Mouse (Mus musculus) embryonic facial prominence, embryonic 14.5 days (tissue): ENCODE results near the gene Cbx7. TPM values are rescaled to one million over a fixed set of nuclear protein-coding genes. Genes with fewer than 3 reads are reported as not detected.

ENCODE experiments used
- ATAC-seq: fragments of 200-750 bp; cut with Nextera tagmentation; 2 replicates; pipeline ENCODE4 v1.8.0; 2017; ENCODE audit warnings: low read depth, moderate number of reproducible peaks, moderate TSS enrichment
- DNase-seq: peaks from one replicate; pipeline ENCODE4 v3.0.0-alpha.2; 2015; ENCODE audit warnings: low spot score
- H3K27ac ChIP-seq: fragments of 300-500 bp; sonication (generic); replicated peaks from 2 replicates; pipeline ENCODE4 v1.5.1; 2014; ENCODE audit warnings: low read depth, mild to moderate bottlenecking, low read length, moderate library complexity
- H3K27me3 ChIP-seq: fragments of 300-500 bp; sonication (generic); replicated peaks from 2 replicates; pipeline ENCODE4 v1.6.1; 2014; ENCODE audit warnings: low read length; ENCODE audit not compliant: control insufficient read depth, insufficient read depth
- H3K36me3 ChIP-seq: fragments of 300-500 bp; sonication (generic); 2 replicates; pipeline ENCODE4 v1.6.1; 2014; ENCODE audit warnings: low read length, mixed read lengths; ENCODE audit not compliant: control insufficient read depth, insufficient read depth
- H3K4me1 ChIP-seq: fragments of 300-500 bp; sonication (generic); 2 replicates; pipeline ENCODE4 v1.6.1; 2014; ENCODE audit warnings: antibody characterized with exemption, low read length; ENCODE audit not compliant: control insufficient read depth, insufficient read depth
- H3K4me2 ChIP-seq: fragments of 300-500 bp; sonication (generic); 2 replicates; pipeline ENCODE4 v1.6.1; 2014; ENCODE audit warnings: low read depth, mild to moderate bottlenecking, low read length, moderate library complexity, mixed read lengths
- H3K4me3 ChIP-seq: fragments of 300-500 bp; sonication (generic); 2 replicates; pipeline ENCODE4 v1.5.1; 2014; ENCODE audit warnings: low read depth, mild to moderate bottlenecking, low read length
- H3K9ac ChIP-seq: fragments of 300-500 bp; sonication (generic); 2 replicates; pipeline ENCODE4 v1.6.1; 2014; ENCODE audit warnings: low read depth, mild to moderate bottlenecking, low read length, moderate library complexity, mixed read lengths
- H3K9me3 ChIP-seq: fragments of 300-500 bp; sonication (generic); 2 replicates; pipeline ENCODE4 v1.6.1; 2016; ENCODE audit warnings: low read length; ENCODE audit not compliant: control insufficient read depth
- WGBS: fragments of 180-500 bp; shearing (Covaris S2); extraction: QIAGEN DNeasy Blood & Tissue Kit; methylation state at CpG from one replicate; pipeline ENCODE4 v1.1.7; 2014; 5-methylcytosine and 5-hydroxymethylcytosine counted together
- polyA plus RNA-seq: library from polyadenylated mRNA; unstranded; fragments of >200 nt; fragmentation: Nextera tagmentation; extraction: Ambion mirVana; gene quantifications from 2 replicates; pipeline ENCODE4 v1.2.1, GENCODE M21; 2014

The Cbx7 gene
- polyA plus RNA-seq, 1 experiment from 2014 or later: 1.5 TPM

GRCm38 (mm10) chr15:79986182-79986581, 15.3 kb upstream of the Cbx7 start:
- Histone ChIP-seq H3K27ac (no peak overlapping the region), H3K36me3 (no peaks in the 10 kb centered on the region), H3K4me2 (no peak overlapping the region), H3K9me3 (no peaks in the 10 kb centered on the region), H3K9ac (no peak overlapping the region), H3K27me3 (no peaks in the 10 kb centered on the region), H3K4me3 (no peak overlapping the region), H3K4me1 (no peaks in the 10 kb centered on the region)
- ATAC-seq: no peak
- 54% methylated on average over 8 of the region's 8 CpGs for WGBS
- peak; percentile 14 for DNase-seq

DNA sequence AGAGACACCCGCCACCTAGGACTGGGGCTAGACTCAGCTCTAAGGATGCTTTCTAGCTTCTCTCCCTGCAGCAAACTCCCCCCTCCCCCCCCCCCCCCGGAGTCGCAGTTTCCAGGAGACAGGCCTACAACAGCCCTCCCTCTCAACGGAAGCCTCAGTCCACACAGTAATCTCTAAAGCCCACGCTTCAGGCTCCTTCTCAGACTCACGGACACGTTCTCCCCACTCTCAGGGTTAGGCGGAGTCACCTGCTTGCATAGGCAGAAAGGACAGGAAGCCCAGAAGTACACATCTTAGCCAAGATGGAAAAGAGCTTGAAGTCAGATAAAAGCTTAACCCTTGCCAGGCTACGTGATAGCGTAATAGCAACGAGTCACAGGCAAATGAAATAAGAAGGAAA, 14.6 kb upstream of the Cbx7 start:
- DNase-seq (no peak), ATAC-seq (no peak)
- H3K4me2 ChIP-seq: no peak overlapping the region
- H3K27me3 ChIP-seq: no peaks in the 10 kb centered on the region
- no peaks in the 10 kb centered on the region for H3K9me3 ChIP-seq
- H3K9ac ChIP-seq: no peak overlapping the region
- no peaks in the 10 kb centered on the region for H3K36me3 ChIP-seq
- H3K4me3 ChIP-seq: no peak overlapping the region
- no peaks in the 10 kb centered on the region; the same call in 1 of the 2 replicates for H3K4me1 ChIP-seq
- no peak overlapping the region for H3K27ac ChIP-seq
- 60% methylated on average over 10 of the region's 11 CpGs for WGBS

- 51% methylated on average over 7 of the region's 7 CpGs for WGBS
- Histone ChIP-seq H3K27ac (no peak overlapping the region), H3K4me3 (no peak overlapping the region), H3K9ac (no peak overlapping the region), H3K27me3 (no peaks in the 10 kb centered on the region), H3K4me1 (no peaks in the 10 kb centered on the region; the same call in 1 of the 2 replicates), H3K4me2 (no peak overlapping the region), H3K36me3 (no peaks in the 10 kb centered on the region), H3K9me3 (no peaks in the 10 kb centered on the region)
- ATAC-seq (peak; percentile 64; the same call in 1 of the 2 replicates), DNase-seq (peak; percentile 62)
Observed at GRCm38 (mm10) chr15:79984152-79984551, 13.2 kb upstream of the Cbx7 start.

- Histone ChIP-seq H3K27ac (no peak overlapping the region), H3K4me3 (no peak overlapping the region), H3K4me2 (no peak overlapping the region), H3K36me3 (no peaks in the 10 kb centered on the region), H3K9ac (no peak overlapping the region), H3K4me1 (no peaks in the 10 kb centered on the region; the same call in 1 of the 2 replicates), H3K9me3 (no peaks in the 10 kb centered on the region), H3K27me3 (no peaks in the 10 kb centered on the region)
- 42% methylated on average over 11 of the region's 11 CpGs for WGBS
- DNase-seq: peak; percentile 91
- ATAC-seq: peak; percentile 60
Observed at GRCm38 (mm10) chr15:79980716-79981115, 9.8 kb upstream of the Cbx7 start.

DNA sequence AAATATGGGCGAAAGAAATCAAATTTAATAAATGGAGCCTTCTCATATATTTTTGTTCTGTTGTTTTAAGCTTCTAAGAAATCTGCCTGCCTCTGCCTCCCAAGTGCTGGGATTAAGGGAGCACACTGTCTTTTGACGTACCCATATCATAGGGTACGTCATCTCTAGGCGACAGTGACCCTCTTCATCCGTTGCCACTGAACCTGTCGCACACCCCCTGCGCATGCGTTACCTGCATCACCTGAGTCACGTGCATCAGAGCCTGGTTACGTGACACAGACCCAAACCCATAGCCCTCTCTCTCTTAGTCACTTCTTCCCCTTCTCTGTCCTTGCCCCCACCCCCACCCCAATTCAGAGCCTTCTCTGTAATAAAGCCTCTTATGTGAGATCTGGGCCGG, 1.3 kb upstream of the Cbx7 start:
- DNase-seq (no peak), ATAC-seq (no peak)
- no peak overlapping the region for H3K4me2 ChIP-seq
- H3K27ac ChIP-seq: no peak overlapping the region
- WGBS: 94% methylated on average over 11 of the region's 11 CpGs
- no peak overlapping the region for H3K4me3 ChIP-seq
- no peaks in the 10 kb centered on the region for H3K9me3 ChIP-seq
- no peaks in the 10 kb centered on the region for H3K4me1 ChIP-seq
- no peak overlapping the region for H3K9ac ChIP-seq
- no peaks in the 10 kb centered on the region for H3K36me3 ChIP-seq
- H3K27me3 ChIP-seq: no peaks in the 10 kb centered on the region

GRCm38 (mm10) chr15:79970491-79970890, 428 bp downstream of the Cbx7 start:
- DNase-seq (no peak), ATAC-seq (no peak)
- no peak overlapping the region for H3K27ac ChIP-seq
- H3K4me1 ChIP-seq: no peaks in the 10 kb centered on the region
- 94% methylated on average over 18 of the region's 18 CpGs for WGBS
- H3K4me3 ChIP-seq: no peak overlapping the region
- no peaks in the 10 kb centered on the region for H3K27me3 ChIP-seq
- H3K36me3 ChIP-seq: no peaks in the 10 kb centered on the region
- no peak overlapping the region for H3K9ac ChIP-seq
- no peak overlapping the region for H3K4me2 ChIP-seq
- no peaks in the 10 kb centered on the region for H3K9me3 ChIP-seq

- Histone ChIP-seq H3K4me2 (no peak overlapping the region), H3K9ac (no peak overlapping the region), H3K4me1 (no peaks in the 10 kb centered on the region), H3K4me3 (no peak overlapping the region), H3K36me3 (no peaks in the 10 kb centered on the region), H3K9me3 (no peaks in the 10 kb centered on the region), H3K27me3 (no peaks in the 10 kb centered on the region), H3K27ac (no peak overlapping the region)
- no peak for DNase-seq
- no peak for ATAC-seq
- 83% methylated on average over 6 of the region's 6 CpGs for WGBS
Observed at GRCm38 (mm10) chr15:79967346-79967745, 3.6 kb downstream of the Cbx7 start.

DNA sequence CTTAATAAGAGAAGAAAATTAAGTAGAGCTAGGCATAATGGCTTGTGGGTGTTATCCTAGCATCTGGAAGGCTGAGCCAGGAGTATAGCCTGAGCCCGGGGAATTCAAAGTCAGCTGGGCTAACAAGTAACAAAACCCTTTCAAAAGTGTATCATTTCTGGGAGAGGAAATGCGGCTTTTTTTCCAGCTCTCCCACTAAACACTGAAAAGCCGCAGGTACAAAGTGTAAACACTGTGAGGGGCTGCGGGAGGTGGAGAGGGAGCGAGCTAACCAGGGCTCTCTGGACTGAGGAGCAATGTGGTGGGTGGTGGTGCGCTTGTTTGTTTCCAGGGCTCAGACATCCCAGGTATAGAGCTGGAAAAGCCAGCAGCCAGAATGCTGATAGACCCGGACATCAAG, 6.5 kb downstream of the Cbx7 start:
- 84% methylated on average over 7 of the region's 7 CpGs for whole genome bisulfite sequencing
- DNase-seq: no peak
- ATAC-seq: no peak

GRCm38 (mm10) chr15:79962661-79963060, 8.3 kb downstream of the Cbx7 start:
- Histone ChIP-seq H3K9ac (no peak overlapping the region), H3K4me2 (no peak overlapping the region), H3K4me3 (no peak overlapping the region), H3K9me3 (no peaks in the 10 kb centered on the region), H3K36me3 (no peaks in the 10 kb centered on the region), H3K27ac (no peak overlapping the region), H3K4me1 (no peaks in the 10 kb centered on the region), H3K27me3 (no peaks in the 10 kb centered on the region)
- WGBS: 83% methylated on average over 18 of the region's 18 CpGs
- ATAC-seq: no peak
- no peak for DNase-seq

More for the DNA sequence above, 6.5 kb downstream of the Cbx7 start:
- Histone ChIP-seq H3K9me3 (no peaks in the 10 kb centered on the region), H3K27ac (no peak overlapping the region), H3K9ac (no peak overlapping the region), H3K4me2 (no peak overlapping the region), H3K27me3 (no peaks in the 10 kb centered on the region), H3K36me3 (no peaks in the 10 kb centered on the region), H3K4me1 (no peaks in the 10 kb centered on the region), H3K4me3 (no peak overlapping the region)
